Mouse (Mus musculus) liver, adult 2 months (tissue): ENCODE measurements around the gene Emilin2.

ENCODE experiments used
- CTCF ChIP-seq: fragments of 200-500 bp; IDR thresholded peaks from 2 replicates; pipeline ENCODE4 v1.5.1; 2011; ENCODE audit warnings: low read depth, low read length, control low read depth
- POLR2A ChIP-seq: fragments of 200-500 bp; IDR thresholded peaks from 2 replicates; pipeline ENCODE4 v1.6.1; 2011; ENCODE audit warnings: low read length, control low read depth; ENCODE audit not compliant: insufficient read depth; ENCODE audit errors: extremely low read depth

DNA sequence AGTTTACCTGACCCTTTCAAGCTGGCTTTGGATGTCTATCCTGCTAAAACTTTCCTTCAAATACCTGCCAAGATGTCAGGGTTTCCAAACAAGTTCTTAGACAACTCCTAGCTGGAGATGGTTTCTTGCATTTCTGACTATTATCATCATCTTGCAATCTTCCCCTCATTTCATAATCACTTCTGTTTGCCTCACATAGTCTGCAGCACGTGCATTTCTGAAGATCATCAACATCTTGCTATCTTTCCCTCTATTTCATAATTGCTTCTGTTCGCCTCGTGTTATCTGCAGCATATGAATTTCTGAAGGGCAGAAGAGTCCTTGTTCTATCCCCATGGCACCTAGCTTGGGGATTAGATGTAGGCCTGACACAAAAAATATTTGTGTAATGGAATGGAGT, 17.2 kb downstream of the Emilin2 start:
- no peak for TF ChIP-seq CTCF
- no peak for TF ChIP-seq POLR2A
